Mouse (Mus musculus): Measurements from ENCODE around the gene Mpv17l2.

GRCm38 (mm10) chr8:70757523-70758307 is 3.0 kb downstream of the Mpv17l2 start:
- TF ChIP-seq CTCF (conservative IDR thresholded peaks at IDR 0.05; ENCODE audit: low read length): peak; percentile 42
- no peak for TF ChIP-seq NANOG (IDR thresholded peaks at IDR 0.05; ENCODE audit: borderline replicate concordance, low read length)
- no peak for TF ChIP-seq POU5F1 (IDR thresholded peaks at IDR 0.05; ENCODE audit: borderline replicate concordance, low read length)

Measured in E14TG2a.4 (cell line).